Mouse (Mus musculus) T-helper 17 cell (primary cell): ENCODE measurements at regions not wholly inside any gene's neighbourhood (a gene's known extent, or its start where the extent isn't known, plus 50 kb on each side); places are given as distances from the start of the nearest gene placed in this dataset.

ENCODE experiments used
- in situ Hi-C, 2 experiments: fragments of 300-600 bp; cut with MboI, MseI; formaldehyde crosslinking; loops; 1 replicate in 1 of 2; 2 replicates in 1 of 2; pipeline ENCODE4 v1.15.1; 2025; ENCODE audit warnings: high pct_unique_total_duplicates in 2 of 2

- in situ Hi-C loops: no loop called here
Observed at GRCm38 (mm10) chr15:57187840-57188457, 289.5 kb downstream of the Slc22a22 start.

- in situ Hi-C loops: no loop called here
Observed at GRCm38 (mm10) chr15:57179138-57179537, 298.3 kb downstream of the Slc22a22 start.

- in situ Hi-C loops: no loop called here
Observed at GRCm38 (mm10) chr15:57172723-57173122, 304.7 kb downstream of the Slc22a22 start.

- in situ Hi-C loops: no loop called here
Observed at GRCm38 (mm10) chr15:57162401-57163343, 314.8 kb downstream of the Slc22a22 start.

- in situ Hi-C loops: no loop called here
Observed at GRCm38 (mm10) chr15:57140130-57140750, 337.2 kb downstream of the Slc22a22 start.

GRCm38 (mm10) chr15:57104711-57105110, 372.7 kb downstream of the Slc22a22 start:
- in situ Hi-C loops: no loop called here

GRCm38 (mm10) chr15:57097309-57097708, 380.1 kb downstream of the Slc22a22 start:
- in situ Hi-C loops: no loop called here

- in situ Hi-C loops: no loop called here
Observed at GRCm38 (mm10) chr15:57079806-57080205, 397.6 kb downstream of the Slc22a22 start.

GRCm38 (mm10) chr15:57073776-57074175, 403.6 kb downstream of the Slc22a22 start:
- in situ Hi-C loops: no loop called here

GRCm38 (mm10) chr15:57061502-57061901, 415.9 kb downstream of the Slc22a22 start:
- in situ Hi-C loops: loop anchor here in 1 of 2 experiments (10.0 kb wide), 1 partner anchor 1077 kb away; no protein-coding TSS in a partner anchor

- in situ Hi-C loops: loop anchor here in 1 of 2 experiments (10.0 kb wide), 1 partner anchor 1075 kb away; no protein-coding TSS in a partner anchor
Observed at GRCm38 (mm10) chr15:57059550-57060195, 417.8 kb downstream of the Slc22a22 start.

- in situ Hi-C loops: no loop called here
Observed at GRCm38 (mm10) chr15:57052287-57052686, 425.1 kb downstream of the Slc22a22 start.

- in situ Hi-C loops: no loop called here
Observed at GRCm38 (mm10) chr15:57036806-57037566, 440.4 kb downstream of the Slc22a22 start.

GRCm38 (mm10) chr15:57033012-57033411, 444.4 kb downstream of the Slc22a22 start:
- in situ Hi-C loops: no loop called here
